Mouse (Mus musculus): ENCODE results near the gene Xdh. TPM values are rescaled to one million over a fixed set of nuclear protein-coding genes. Genes with fewer than 3 reads are reported as not detected.

Xdh gene
- 0.04 and 0.08 TPM in 2 replicates for polyA plus RNA-seq (2014; fragmentation: Nextera tagmentation; extraction: Ambion mirVana)

- 88% methylated on average over 13 of the region's 13 CpGs for WGBS
- no peak within 1 kb of the TSS for H3K4me3 ChIP-seq (ENCODE audit: low read depth, low read length)
- no peaks in the 10 kb centered on the region for H3K27me3 ChIP-seq (ENCODE audit: control insufficient read depth, insufficient read depth, low read length)
- H3K9ac ChIP-seq (ENCODE audit: low read length), result no peak within 1 kb of the TSS
- H3K4me1 ChIP-seq (ENCODE audit: control insufficient read depth, insufficient read depth, low read length), result no peaks in the 10 kb centered on the region
- H3K4me2 ChIP-seq, result no peak within 1 kb of the TSS
- no peak within 1 kb of the TSS for H3K27ac ChIP-seq (ENCODE audit: low read depth, low read length)
- no peaks in the 10 kb centered on the region for H3K36me3 ChIP-seq (ENCODE audit: control insufficient read depth, insufficient read depth, low read length)
- no peak for DNase-seq (ENCODE audit: low spot score, missing footprints)
- no peak for ATAC-seq (ENCODE audit: low FRiP score)
- H3K9me3 ChIP-seq (ENCODE audit: control insufficient read depth, low read length), result no peaks in the 10 kb centered on the region
Measured at GRCm38 (mm10) chr17:73950062-73950735, at the start of gene Xdh. Xdh (minus strand) TSS chr17:73950196.

- DNase-seq (ENCODE audit: low spot score, missing footprints) (no peak), ATAC-seq (ENCODE audit: low FRiP score) (no peak)
- WGBS, result 89% methylated on average over 13 of the region's 13 CpGs
- no peak overlapping the region for H3K4me2 ChIP-seq
- no peaks in the 10 kb centered on the region for H3K27me3 ChIP-seq (ENCODE audit: control insufficient read depth, insufficient read depth, low read length)
- H3K27ac ChIP-seq (ENCODE audit: low read depth, low read length), result no peak overlapping the region
- H3K36me3 ChIP-seq (ENCODE audit: control insufficient read depth, insufficient read depth, low read length), result no peaks in the 10 kb centered on the region
- H3K4me3 ChIP-seq (ENCODE audit: low read depth, low read length), result no peak overlapping the region
- H3K9ac ChIP-seq (ENCODE audit: low read length), result no peak overlapping the region
- no peaks in the 10 kb centered on the region for H3K4me1 ChIP-seq (ENCODE audit: control insufficient read depth, insufficient read depth, low read length)
- H3K9me3 ChIP-seq (ENCODE audit: control insufficient read depth, low read length), result no peaks in the 10 kb centered on the region
Measured at GRCm38 (mm10) chr17:73995907-73996645, 46.1 kb upstream of the Xdh start.

- Histone ChIP-seq H3K4me2 (no peak overlapping the region), H3K9ac (ENCODE audit: low read length) (no peak overlapping the region), H3K4me1 (ENCODE audit: control insufficient read depth, insufficient read depth, low read length) (no peaks in the 10 kb centered on the region), H3K4me3 (ENCODE audit: low read depth, low read length) (no peak overlapping the region), H3K27ac (ENCODE audit: low read depth, low read length) (no peak overlapping the region), H3K36me3 (ENCODE audit: control insufficient read depth, insufficient read depth, low read length) (no peaks in the 10 kb centered on the region), H3K27me3 (ENCODE audit: control insufficient read depth, insufficient read depth, low read length) (no peaks in the 10 kb centered on the region), H3K9me3 (ENCODE audit: control insufficient read depth, low read length) (no peaks in the 10 kb centered on the region)
- DNase-seq (ENCODE audit: low spot score, missing footprints) (no peak), ATAC-seq (ENCODE audit: low FRiP score) (no peak)
- 91% methylated on average over 4 of the region's 4 CpGs for WGBS
Measured at GRCm38 (mm10) chr17:73991264-73991663, 41.3 kb upstream of the Xdh start.

DNA sequence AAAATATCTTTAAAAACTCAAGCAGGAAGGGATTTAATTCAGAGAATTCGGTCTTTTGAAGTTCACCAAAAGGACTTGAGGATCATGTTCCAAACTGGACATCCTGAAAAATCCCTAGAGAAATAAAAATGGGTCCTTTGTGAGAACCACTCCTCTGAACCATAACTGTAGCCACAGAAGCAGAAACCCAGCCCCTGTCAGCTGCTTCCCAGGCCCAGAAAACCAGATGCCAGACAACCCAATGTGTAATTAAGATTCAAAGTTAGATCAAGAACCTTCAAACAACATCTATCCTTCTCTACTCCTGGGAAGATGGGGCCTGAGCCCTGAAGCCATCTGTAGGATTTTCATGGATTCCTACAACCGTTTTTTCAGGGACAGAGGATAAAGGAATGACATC, 36.6 kb upstream of the Xdh start:
- Histone ChIP-seq H3K9me3 (ENCODE audit: control insufficient read depth, low read length) (no peaks in the 10 kb centered on the region), H3K27ac (ENCODE audit: low read depth, low read length) (no peak overlapping the region), H3K9ac (ENCODE audit: low read length) (no peak overlapping the region), H3K36me3 (ENCODE audit: control insufficient read depth, insufficient read depth, low read length) (no peaks in the 10 kb centered on the region), H3K4me1 (ENCODE audit: control insufficient read depth, insufficient read depth, low read length) (no peaks in the 10 kb centered on the region), H3K27me3 (ENCODE audit: control insufficient read depth, insufficient read depth, low read length) (no peaks in the 10 kb centered on the region), H3K4me3 (ENCODE audit: low read depth, low read length) (no peak overlapping the region), H3K4me2 (no peak overlapping the region)
- 67% methylated on average over 2 of the region's 2 CpGs for WGBS
- DNase-seq (ENCODE audit: low spot score, missing footprints) (no peak), ATAC-seq (ENCODE audit: low FRiP score) (no peak)

DNA sequence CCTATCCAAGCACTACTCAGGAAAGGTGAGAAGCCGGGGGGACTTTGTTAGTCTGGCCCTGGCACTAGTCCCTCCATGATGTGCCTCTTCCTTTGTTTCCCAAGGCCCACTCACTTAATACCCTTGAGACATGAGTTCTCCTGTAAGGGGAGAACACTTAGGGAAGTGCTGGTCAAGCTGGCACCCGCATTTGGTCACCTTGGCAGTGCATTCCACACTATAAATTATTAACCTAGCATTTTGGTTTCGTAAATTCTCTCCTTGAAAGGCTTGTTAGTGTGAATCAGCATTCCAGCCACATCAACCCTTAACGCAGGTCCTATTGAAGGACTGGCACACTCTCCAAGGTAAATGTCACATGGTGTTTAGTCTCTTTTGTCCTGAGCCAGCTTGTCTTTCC, 35.9 kb upstream of the Xdh start:
- 88% methylated on average over 4 of the region's 4 CpGs for WGBS
- Histone ChIP-seq H3K9ac (ENCODE audit: low read length) (no peak overlapping the region), H3K9me3 (ENCODE audit: control insufficient read depth, low read length) (no peaks in the 10 kb centered on the region), H3K27me3 (ENCODE audit: control insufficient read depth, insufficient read depth, low read length) (no peaks in the 10 kb centered on the region), H3K4me1 (ENCODE audit: control insufficient read depth, insufficient read depth, low read length) (no peaks in the 10 kb centered on the region), H3K36me3 (ENCODE audit: control insufficient read depth, insufficient read depth, low read length) (no peaks in the 10 kb centered on the region), H3K27ac (ENCODE audit: low read depth, low read length) (no peak overlapping the region), H3K4me3 (ENCODE audit: low read depth, low read length) (no peak overlapping the region), H3K4me2 (no peak overlapping the region)
- ATAC-seq (ENCODE audit: low FRiP score) (no peak), DNase-seq (ENCODE audit: low spot score, missing footprints) (no peak)

DNA sequence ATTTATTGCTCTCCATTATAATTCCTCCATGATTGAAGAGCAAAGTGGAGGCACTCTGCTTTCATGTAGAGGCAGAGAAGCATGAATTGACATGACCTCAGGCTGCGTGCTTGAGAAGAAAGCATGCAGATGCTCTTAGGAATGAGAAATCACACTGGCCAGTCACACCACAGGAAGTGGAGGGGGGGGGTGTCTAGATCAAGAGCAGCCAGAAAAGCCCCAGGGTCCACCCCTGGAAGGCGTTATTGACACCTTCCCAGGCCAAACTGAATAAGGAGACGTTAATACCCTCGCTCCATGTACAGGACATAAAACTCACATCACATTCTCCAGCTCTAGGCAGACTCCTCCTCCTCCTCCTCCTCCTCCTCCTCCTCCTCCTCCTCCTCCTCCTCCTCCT, 34.5 kb upstream of the Xdh start:
- H3K4me2 ChIP-seq, result no peak overlapping the region
- H3K9ac ChIP-seq (ENCODE audit: low read length), result no peak overlapping the region
- no peaks in the 10 kb centered on the region for H3K4me1 ChIP-seq (ENCODE audit: control insufficient read depth, insufficient read depth, low read length)
- no peak overlapping the region for H3K27ac ChIP-seq (ENCODE audit: low read depth, low read length)
- H3K36me3 ChIP-seq (ENCODE audit: control insufficient read depth, insufficient read depth, low read length), result no peaks in the 10 kb centered on the region
- 39% methylated on average over 4 of the region's 4 CpGs for WGBS
- ATAC-seq (ENCODE audit: low FRiP score), result no peak
- DNase-seq (ENCODE audit: low spot score, missing footprints), result no peak
- no peaks in the 10 kb centered on the region for H3K27me3 ChIP-seq (ENCODE audit: control insufficient read depth, insufficient read depth, low read length)
- H3K9me3 ChIP-seq (ENCODE audit: control insufficient read depth, low read length), result no peaks in the 10 kb centered on the region
- no peak overlapping the region for H3K4me3 ChIP-seq (ENCODE audit: low read depth, low read length)

GRCm38 (mm10) chr17:73982871-73983270, 32.9 kb upstream of the Xdh start:
- no peak overlapping the region for H3K9ac ChIP-seq (ENCODE audit: low read length)
- no peaks in the 10 kb centered on the region for H3K4me1 ChIP-seq (ENCODE audit: control insufficient read depth, insufficient read depth, low read length)
- DNase-seq (ENCODE audit: low spot score, missing footprints) (no peak), ATAC-seq (ENCODE audit: low FRiP score) (no peak)
- no peaks in the 10 kb centered on the region for H3K27me3 ChIP-seq (ENCODE audit: control insufficient read depth, insufficient read depth, low read length)
- H3K4me2 ChIP-seq, result no peak overlapping the region
- no peaks in the 10 kb centered on the region for H3K9me3 ChIP-seq (ENCODE audit: control insufficient read depth, low read length)
- no peak overlapping the region for H3K27ac ChIP-seq (ENCODE audit: low read depth, low read length)
- no peaks in the 10 kb centered on the region for H3K36me3 ChIP-seq (ENCODE audit: control insufficient read depth, insufficient read depth, low read length)
- WGBS, result 71% methylated on average over 1 of the region's 1 CpGs
- no peak overlapping the region for H3K4me3 ChIP-seq (ENCODE audit: low read depth, low read length)

DNA sequence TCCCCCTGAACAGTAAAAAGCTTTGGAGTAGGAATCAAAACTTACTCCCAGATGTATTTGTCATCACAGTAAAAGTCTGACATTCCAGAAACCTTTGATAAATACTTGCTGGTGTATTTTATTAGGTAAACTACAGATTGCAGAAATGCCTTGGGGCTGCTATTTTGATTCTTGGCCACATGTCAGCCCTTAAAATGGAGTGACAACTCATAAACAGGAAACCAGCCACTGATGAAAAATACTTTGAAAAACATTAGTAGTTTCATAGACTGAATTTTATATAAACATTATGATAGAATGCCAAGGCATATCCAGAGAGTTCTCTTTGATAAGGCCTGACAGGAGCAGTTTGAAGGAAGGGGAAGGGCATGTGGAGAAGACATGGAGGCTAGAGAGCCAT, 26.1 kb upstream of the Xdh start:
- Histone ChIP-seq H3K27ac (ENCODE audit: low read depth, low read length) (no peak overlapping the region), H3K27me3 (ENCODE audit: control insufficient read depth, insufficient read depth, low read length) (no peaks in the 10 kb centered on the region), H3K4me2 (no peak overlapping the region), H3K36me3 (ENCODE audit: control insufficient read depth, insufficient read depth, low read length) (no peaks in the 10 kb centered on the region), H3K4me1 (ENCODE audit: control insufficient read depth, insufficient read depth, low read length) (no peaks in the 10 kb centered on the region), H3K9ac (ENCODE audit: low read length) (no peak overlapping the region), H3K9me3 (ENCODE audit: control insufficient read depth, low read length) (no peaks in the 10 kb centered on the region), H3K4me3 (ENCODE audit: low read depth, low read length) (no peak overlapping the region)
- DNase-seq (ENCODE audit: low spot score, missing footprints) (no peak), ATAC-seq (ENCODE audit: low FRiP score) (no peak)

DNA sequence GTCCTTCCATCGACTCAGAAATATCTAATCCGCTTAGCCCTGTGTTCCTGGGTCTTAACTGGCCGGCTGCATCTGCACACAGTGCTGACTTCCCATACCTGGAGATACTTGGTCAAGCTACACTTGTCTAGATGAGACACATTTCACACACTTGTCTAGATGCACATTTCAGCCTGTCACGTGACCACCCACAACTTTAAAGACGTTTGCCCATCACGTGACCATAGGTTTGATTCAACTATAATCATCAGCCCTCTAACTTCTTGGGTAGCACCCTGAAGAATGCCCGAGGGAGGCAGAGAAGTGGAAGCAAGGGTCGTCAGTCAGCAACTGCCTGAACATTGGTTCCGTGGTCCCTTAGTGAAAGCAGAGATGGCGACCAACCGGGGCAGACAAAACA, 22.7 kb upstream of the Xdh start:
- Histone ChIP-seq H3K9me3 (ENCODE audit: control insufficient read depth, low read length) (no peaks in the 10 kb centered on the region), H3K4me1 (ENCODE audit: control insufficient read depth, insufficient read depth, low read length) (no peaks in the 10 kb centered on the region), H3K27me3 (ENCODE audit: control insufficient read depth, insufficient read depth, low read length) (no peaks in the 10 kb centered on the region), H3K36me3 (ENCODE audit: control insufficient read depth, insufficient read depth, low read length) (no peaks in the 10 kb centered on the region), H3K4me2 (no peak overlapping the region), H3K9ac (ENCODE audit: low read length) (no peak overlapping the region), H3K27ac (ENCODE audit: low read depth, low read length) (no peak overlapping the region), H3K4me3 (ENCODE audit: low read depth, low read length) (no peak overlapping the region)
- 93% methylated on average over 11 of the region's 11 CpGs for WGBS
- ATAC-seq (ENCODE audit: low FRiP score), result no peak
- no peak for DNase-seq (ENCODE audit: low spot score, missing footprints)
